Mouse (Mus musculus) neutrophil, adult 5-6 weeks (primary cell): Measurements from ENCODE around the gene Tmem117. TPM values are rescaled to one million over a fixed set of nuclear protein-coding genes. Genes with fewer than 3 reads are reported as not detected.

Experiments
- ATAC-seq: fragments of 151-379, 151-347 bp; 2 replicates; pipeline ENCODE4 v1.8.0; 2017; ENCODE audit warnings: mild to moderate bottlenecking, moderate TSS enrichment; ENCODE audit not compliant: insufficient number of reproducible peaks, poor library complexity, low FRiP score, severe bottlenecking; ENCODE audit errors: extremely low read depth
- total RNA-seq: library from RNA; stranded (forward); fragments of 200-1000 nt; gene quantifications from 2 replicates; pipeline ENCODE4 v1.2.3, GENCODE M21; 2017

Gene Tmem117
- total RNA-seq, 1 experiment from 2014 or later, result not detected

GRCm38 (mm10) chr15:95070881-95071280 lies 441.8 kb downstream of the Tmem117 start:
- ATAC-seq, result no peak

- ATAC-seq, result no peak
Observed at GRCm38 (mm10) chr15:95075356-95075755, 446.3 kb downstream of the Tmem117 start.

GRCm38 (mm10) chr15:95081654-95082053 lies 452.6 kb downstream of the Tmem117 start:
- no peak for ATAC-seq

DNA sequence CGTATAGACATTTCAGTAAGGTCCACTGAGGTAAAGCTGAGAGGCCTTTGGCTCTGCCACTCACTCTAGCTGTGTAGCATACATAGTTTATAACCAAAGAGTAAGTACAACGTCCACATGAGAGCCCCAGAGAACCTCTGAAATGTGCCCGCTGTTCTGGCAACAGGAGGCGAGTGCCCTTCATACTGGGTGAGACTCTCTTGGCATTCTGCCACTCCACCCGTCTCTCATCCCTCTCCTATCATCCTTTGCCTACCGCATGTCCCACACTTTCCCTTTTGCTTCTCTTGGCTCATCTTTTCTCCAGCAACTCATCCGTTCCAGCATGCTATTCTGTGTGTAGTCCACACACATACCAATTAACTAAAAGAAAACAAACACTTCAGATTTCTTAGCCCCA lies 456.9 kb downstream of the Tmem117 start:
- no peak for ATAC-seq

- no peak for ATAC-seq
Observed at GRCm38 (mm10) chr15:95100133-95100532, 471.1 kb downstream of the Tmem117 start.

DNA sequence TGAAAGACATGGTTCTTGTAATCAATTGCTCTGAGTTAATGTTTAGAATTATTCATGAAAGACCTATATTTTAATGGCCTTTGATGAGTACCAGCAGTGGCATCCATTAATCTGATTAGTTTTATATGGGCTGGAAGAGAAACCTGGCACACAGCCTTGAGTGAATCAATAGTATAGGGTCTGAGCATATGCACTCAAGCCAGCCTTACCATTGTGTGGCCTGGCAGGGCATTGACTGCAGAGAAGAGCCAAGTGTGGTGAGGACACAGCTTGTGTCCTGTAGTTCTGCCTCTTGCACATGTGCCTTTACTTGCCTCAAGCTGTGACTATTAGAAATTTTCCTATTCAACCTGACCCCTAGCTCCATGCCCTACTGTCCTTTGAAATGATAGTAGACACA lies 472.5 kb downstream of the Tmem117 start:
- no peak for ATAC-seq

GRCm38 (mm10) chr15:95107246-95107809 lies 478.3 kb downstream of the Tmem117 start:
- ATAC-seq, result no peak

GRCm38 (mm10) chr15:95108626-95109025 lies 479.6 kb downstream of the Tmem117 start:
- no peak for ATAC-seq

- ATAC-seq, result no peak
Observed at GRCm38 (mm10) chr15:95131401-95131800, 502.4 kb downstream of the Tmem117 start.

- ATAC-seq, result no peak
Observed at GRCm38 (mm10) chr15:95135926-95136609, 507.0 kb downstream of the Tmem117 start.

GRCm38 (mm10) chr15:95137018-95137810 lies 508.2 kb downstream of the Tmem117 start:
- ATAC-seq, result no peak

GRCm38 (mm10) chr15:95138709-95139409 lies 509.8 kb downstream of the Tmem117 start:
- ATAC-seq, result no peak

- ATAC-seq, result no peak
Observed at GRCm38 (mm10) chr15:95144131-95144530, 515.1 kb downstream of the Tmem117 start.

GRCm38 (mm10) chr15:95145118-95145517 lies 516.1 kb downstream of the Tmem117 start:
- ATAC-seq, result no peak

Other genes with a start within 250 kb of the Tmem117 start
- gene Adamts20, start 163.8 kb upstream of the Tmem117 start, total RNA-seq, result not detected in 2 replicates
- 4.5 and 6.4 TPM in 2 replicates for gene Pus7l, start 85.7 kb upstream of the Tmem117 start, total RNA-seq
- 60.6 and 67.9 TPM in 2 replicates for gene Irak4, start 85.6 kb upstream of the Tmem117 start, total RNA-seq
- 32.4 and 36.1 TPM in 2 replicates for gene Twf1, start 39.3 kb upstream of the Tmem117 start, total RNA-seq